Mouse (Mus musculus): ENCODE measurements around the gene Tbrg1. TPM values are rescaled to one million over a fixed set of nuclear protein-coding genes. Genes with fewer than 3 reads are reported as not detected.

Tbrg1 gene
- polyA plus RNA-seq, 2 experiments, result 23.1 to 47.0 TPM

DNA sequence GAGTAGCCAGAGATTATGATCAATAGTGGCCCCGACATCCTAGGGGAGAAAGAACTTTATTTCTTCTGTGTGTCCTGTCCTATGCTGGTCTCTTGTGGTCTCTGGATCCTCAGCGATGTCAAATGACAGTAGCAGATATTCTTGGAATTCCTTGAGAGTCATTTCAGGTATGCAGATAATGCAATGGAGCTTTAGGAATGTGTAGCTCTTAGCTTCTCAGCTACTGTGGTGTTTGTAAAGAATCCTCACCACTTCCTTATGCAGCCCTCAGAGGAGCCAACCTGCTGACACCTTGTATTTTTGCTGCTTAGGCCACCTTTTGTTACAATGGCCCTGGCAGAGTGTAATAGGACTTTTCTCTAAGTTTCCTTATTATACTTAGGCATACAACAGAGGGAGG is 7.5 kb upstream of the Tbrg1 start:
- Histone ChIP-seq H3K9me3 (ENCODE audit: control insufficient read depth, low read length) (no peaks in the 10 kb centered on the region), H3K4me1 (replicated peaks; ENCODE audit: control insufficient read depth in 2 of 2, insufficient read depth in 2 of 2, low read length in 1 of 2) (no peaks in the 10 kb centered on the region), H3K36me3 (replicated peaks; ENCODE audit: control insufficient read depth, insufficient read depth, low read depth) (no peaks in the 10 kb centered on the region), H3K27me3 (ENCODE audit: control insufficient read depth, insufficient read depth, low read length) (no peaks in the 10 kb centered on the region; the same call in 1 of the 2 replicates), H3K4me3 (ENCODE audit: insufficient read depth in 1 of 2, low read depth in 2 of 2, low read length in 2 of 2) (no peak overlapping the region), H3K4me2 (ENCODE audit: low read depth) (no peak overlapping the region), H3K27ac (no peak overlapping the region), H3K9ac (replicated peaks) (no peak overlapping the region)
- WGBS (ENCODE audit: insufficient replicate concordance), result 39% methylated on average over 2 of the region's 2 CpGs
- DNase-seq (ENCODE audit: low read depth in 3 of 3, low spot score in 3 of 3) (no peak), ATAC-seq (ENCODE audit: insufficient read depth) (no peak)
- TF ChIP-seq CTCF (IDR thresholded peaks at IDR 0.05; ENCODE audit: low read depth), result no peak
- no peak for TF ChIP-seq EP300 (IDR thresholded peaks at IDR 0.05; ENCODE audit: low read depth)

DNA sequence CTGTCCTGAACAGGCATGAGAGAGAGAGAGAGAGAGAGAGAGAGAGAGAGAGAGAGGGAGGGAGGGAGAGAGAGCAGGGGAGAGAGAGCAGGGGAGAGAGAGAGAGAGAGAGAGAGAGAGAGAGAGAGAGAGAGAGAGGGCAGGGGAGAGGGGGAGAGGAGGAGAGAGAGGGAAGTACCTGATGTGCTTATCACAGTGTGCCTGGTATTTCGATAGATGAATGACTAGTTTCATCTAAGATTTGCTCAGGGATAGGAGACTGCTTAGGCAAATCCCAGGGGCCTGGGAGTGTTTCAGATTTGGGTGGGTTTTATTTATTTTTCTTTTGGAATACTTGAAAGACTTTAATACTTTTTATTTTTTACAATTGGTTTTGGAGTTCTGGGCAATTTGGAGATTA is 6.1 kb upstream of the Tbrg1 start:
- Histone ChIP-seq H3K36me3 (replicated peaks; ENCODE audit: control insufficient read depth, insufficient read depth, low read depth) (no peaks in the 10 kb centered on the region), H3K9me3 (ENCODE audit: control insufficient read depth, low read length) (no peaks in the 10 kb centered on the region), H3K27me3 (ENCODE audit: control insufficient read depth, insufficient read depth, low read length) (no peaks in the 10 kb centered on the region; the same call in 1 of the 2 replicates), H3K9ac (replicated peaks) (no peak overlapping the region), H3K4me1 (replicated peaks; ENCODE audit: control insufficient read depth in 2 of 2, insufficient read depth in 2 of 2, low read length in 1 of 2) (no peaks in the 10 kb centered on the region), H3K27ac (no peak overlapping the region), H3K4me3 (ENCODE audit: insufficient read depth in 1 of 2, low read depth in 2 of 2, low read length in 2 of 2) (no peak overlapping the region), H3K4me2 (ENCODE audit: low read depth) (no peak overlapping the region)
- WGBS (ENCODE audit: insufficient replicate concordance), result 54% methylated on average over 1 of the region's 1 CpGs
- no peak for ATAC-seq (ENCODE audit: insufficient read depth)
- TF ChIP-seq CTCF (IDR thresholded peaks at IDR 0.05; ENCODE audit: low read depth) (no peak), EP300 (IDR thresholded peaks at IDR 0.05; ENCODE audit: low read depth) (no peak)
- DNase-seq (ENCODE audit: low read depth in 3 of 3, low spot score in 3 of 3), result no peak

DNA sequence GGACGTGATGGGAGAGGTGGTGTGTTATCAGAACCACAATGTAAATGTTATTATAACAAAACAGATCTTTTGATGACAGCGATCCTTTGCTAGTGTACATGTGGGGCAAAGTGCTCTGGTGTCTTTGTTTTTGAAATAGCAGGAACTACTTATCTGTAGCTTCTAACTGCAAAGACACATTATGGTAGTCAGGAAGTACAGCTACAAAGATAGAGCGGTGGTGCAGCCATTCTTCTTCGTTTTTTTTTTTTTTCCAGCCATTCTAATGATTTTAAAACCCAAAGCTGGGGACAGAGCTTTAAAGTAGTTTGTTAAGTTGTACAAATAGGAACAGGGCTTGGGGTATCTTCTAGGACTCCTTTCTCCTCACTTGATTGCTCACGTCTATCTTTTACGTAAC is 2.3 kb upstream of the Tbrg1 start:
- TF ChIP-seq EP300 (IDR thresholded peaks at IDR 0.05; ENCODE audit: low read depth) (no peak), CTCF (IDR thresholded peaks at IDR 0.05; ENCODE audit: low read depth) (no peak)
- no peak overlapping the region for H3K4me3 ChIP-seq (ENCODE audit: insufficient read depth in 1 of 2, low read depth in 2 of 2, low read length in 2 of 2)
- peaks cover 3 to 11% of the 10 kb centered on the region in 2 experiments; a peak in 3 of 4 replicates for H3K4me1 ChIP-seq (replicated peaks; ENCODE audit: control insufficient read depth in 2 of 2, insufficient read depth in 2 of 2, low read length in 1 of 2)
- H3K9ac ChIP-seq (replicated peaks), result no peak overlapping the region
- ATAC-seq (ENCODE audit: insufficient read depth) (no peak), DNase-seq (ENCODE audit: low read depth in 3 of 3, low spot score in 3 of 3) (no peak)
- no peak overlapping the region for H3K4me2 ChIP-seq (ENCODE audit: low read depth)
- WGBS (ENCODE audit: insufficient replicate concordance), result 59% methylated on average over 6 of the region's 6 CpGs
- H3K27ac ChIP-seq, result no peak overlapping the region
- no peaks in the 10 kb centered on the region; the same call in 1 of the 2 replicates for H3K27me3 ChIP-seq (ENCODE audit: control insufficient read depth, insufficient read depth, low read length)
- H3K9me3 ChIP-seq (ENCODE audit: control insufficient read depth, low read length), result no peaks in the 10 kb centered on the region
- H3K36me3 ChIP-seq (replicated peaks; ENCODE audit: control insufficient read depth, insufficient read depth, low read depth), result peaks cover 1% of the 10 kb centered on the region; the same call in 1 of the 2 replicates

DNA sequence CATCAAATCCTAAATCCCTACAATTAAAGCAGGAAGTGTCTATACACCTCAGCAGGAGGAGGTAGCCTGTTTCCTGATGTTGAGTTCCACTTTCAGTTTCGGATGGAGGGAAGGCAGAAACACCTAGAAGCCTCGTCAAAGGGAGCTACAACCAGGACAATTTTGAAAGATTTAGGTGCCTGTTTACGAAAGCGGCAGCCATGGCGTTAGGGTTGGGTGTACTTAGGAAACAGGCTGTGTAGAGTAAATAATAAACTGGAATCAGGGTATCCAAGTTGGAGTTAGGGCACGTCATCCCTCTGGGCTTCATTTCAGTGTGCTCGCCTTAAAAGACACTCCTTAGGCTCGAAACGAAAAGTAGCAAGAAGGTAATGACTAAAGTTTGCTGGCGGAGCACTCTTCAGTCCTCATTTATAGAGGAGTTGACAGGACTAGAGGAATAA is 652 bp downstream of the Tbrg1 start:
- Histone ChIP-seq H3K27ac (peak overlapping the region; percentile 38), H3K4me1 (replicated peaks; ENCODE audit: control insufficient read depth in 2 of 2, insufficient read depth in 2 of 2, low read length in 1 of 2) (peaks cover 3 to 11% of the 10 kb centered on the region in 2 experiments; a peak in 3 of 4 replicates), H3K4me3 (ENCODE audit: insufficient read depth in 1 of 2, low read depth in 2 of 2, low read length in 2 of 2) (peak overlapping the region; percentile 81 to 86), H3K9ac (replicated peaks) (peak overlapping the region; percentile 87), H3K4me2 (ENCODE audit: low read depth) (peak overlapping the region; percentile 83), H3K27me3 (ENCODE audit: control insufficient read depth, insufficient read depth, low read length) (no peaks in the 10 kb centered on the region; the same call in 1 of the 2 replicates), H3K36me3 (replicated peaks; ENCODE audit: control insufficient read depth, insufficient read depth, low read depth) (peaks cover 19% of the 10 kb centered on the region), H3K9me3 (ENCODE audit: control insufficient read depth, low read length) (no peaks in the 10 kb centered on the region)
- ATAC-seq (ENCODE audit: insufficient read depth) (peak; percentile 30; the same call in 1 of the 2 replicates), DNase-seq (ENCODE audit: low read depth in 3 of 3, low spot score in 3 of 3) (peak in 1 of 3 experiments; percentile 31)
- WGBS (ENCODE audit: insufficient replicate concordance), result 1% methylated on average over 10 of the region's 10 CpGs
- TF ChIP-seq EP300 (IDR thresholded peaks at IDR 0.05; ENCODE audit: low read depth) (no peak), CTCF (IDR thresholded peaks at IDR 0.05; ENCODE audit: low read depth) (no peak)

GRCm38 (mm10) chr9:37655961-37656360 is 1.2 kb downstream of the Tbrg1 start:
- peak in 1 of 3 experiments; percentile 10 for DNase-seq (ENCODE audit: low read depth in 3 of 3, low spot score in 3 of 3)
- H3K27ac ChIP-seq, result no peak overlapping the region
- peaks cover 22% of the 10 kb centered on the region for H3K36me3 ChIP-seq (replicated peaks; ENCODE audit: control insufficient read depth, insufficient read depth, low read depth)
- peak overlapping the region; percentile 87 for H3K9ac ChIP-seq (replicated peaks)
- TF ChIP-seq CTCF (IDR thresholded peaks at IDR 0.05; ENCODE audit: low read depth) (no peak), EP300 (IDR thresholded peaks at IDR 0.05; ENCODE audit: low read depth) (no peak)
- 33% methylated on average over 8 of the region's 8 CpGs for WGBS (ENCODE audit: insufficient replicate concordance)
- H3K4me1 ChIP-seq (replicated peaks; ENCODE audit: control insufficient read depth in 2 of 2, insufficient read depth in 2 of 2, low read length in 1 of 2), result peaks cover 3 to 11% of the 10 kb centered on the region in 2 experiments; a peak in 3 of 4 replicates
- no peaks in the 10 kb centered on the region; the same call in 1 of the 2 replicates for H3K27me3 ChIP-seq (ENCODE audit: control insufficient read depth, insufficient read depth, low read length)
- peak overlapping the region; percentile 83 for H3K4me2 ChIP-seq (ENCODE audit: low read depth)
- H3K9me3 ChIP-seq (ENCODE audit: control insufficient read depth, low read length), result no peaks in the 10 kb centered on the region
- ATAC-seq (ENCODE audit: insufficient read depth), result no peak
- peak overlapping the region; percentile 81 to 86; a peak in 3 of 4 replicates for H3K4me3 ChIP-seq (ENCODE audit: insufficient read depth in 1 of 2, low read depth in 2 of 2, low read length in 2 of 2)
